Mouse (Mus musculus): ENCODE measurements around the gene Uncx.

The Uncx gene

GRCm38 (mm10) chr5:139543650-139544270 is 466 bp downstream of the Uncx start:
- no peak for DNase-seq

- no peak for DNase-seq
Observed at GRCm38 (mm10) chr5:139544271-139545135, 1.2 kb downstream of the Uncx start.

GRCm38 (mm10) chr5:139545221-139545620 is 1.9 kb downstream of the Uncx start:
- DNase-seq: no peak

GRCm38 (mm10) chr5:139545673-139546335 is 2.5 kb downstream of the Uncx start:
- no peak for DNase-seq

GRCm38 (mm10) chr5:139546336-139546770 is 3.1 kb downstream of the Uncx start:
- no peak for DNase-seq

- no peak for DNase-seq
Observed at GRCm38 (mm10) chr5:139546771-139547420, 3.6 kb downstream of the Uncx start.

GRCm38 (mm10) chr5:139547421-139547931 is 4.2 kb downstream of the Uncx start:
- DNase-seq: no peak

- no peak for DNase-seq
Observed at GRCm38 (mm10) chr5:139553446-139554273, 10.4 kb downstream of the Uncx start.

- DNase-seq: no peak
Observed at GRCm38 (mm10) chr5:139554478-139555335, 11.4 kb downstream of the Uncx start.

GRCm38 (mm10) chr5:139555476-139556115 is 12.3 kb downstream of the Uncx start:
- DNase-seq: no peak

GRCm38 (mm10) chr5:139556116-139556678 is 12.9 kb downstream of the Uncx start:
- DNase-seq: no peak

GRCm38 (mm10) chr5:139557079-139557478 is 13.8 kb downstream of the Uncx start:
- DNase-seq: no peak

GRCm38 (mm10) chr5:139557531-139558467 is 14.5 kb downstream of the Uncx start:
- no peak for DNase-seq

GRCm38 (mm10) chr5:139558468-139558804 is 15.1 kb downstream of the Uncx start:
- DNase-seq: no peak

- no peak for DNase-seq
Observed at GRCm38 (mm10) chr5:139558917-139559660, 15.8 kb downstream of the Uncx start.

- no peak for DNase-seq
Observed at GRCm38 (mm10) chr5:139559782-139560181, 16.5 kb downstream of the Uncx start.

GRCm38 (mm10) chr5:139561363-139562001 is 18.2 kb downstream of the Uncx start:
- no peak for DNase-seq

GRCm38 (mm10) chr5:139564663-139565062 is 21.4 kb downstream of the Uncx start:
- no peak for DNase-seq
